Mouse (Mus musculus) cerebral cortex, adult 2 months (tissue): ENCODE data around the gene Pou2f3.

Experiments
- WGBS: fragments of 180-500 bp; shearing (Covaris S2); methylation state at CpG from one replicate; pipeline ENCODE4 v1.1.7; 2018; 5-methylcytosine and 5-hydroxymethylcytosine counted together

Gene Pou2f3

DNA sequence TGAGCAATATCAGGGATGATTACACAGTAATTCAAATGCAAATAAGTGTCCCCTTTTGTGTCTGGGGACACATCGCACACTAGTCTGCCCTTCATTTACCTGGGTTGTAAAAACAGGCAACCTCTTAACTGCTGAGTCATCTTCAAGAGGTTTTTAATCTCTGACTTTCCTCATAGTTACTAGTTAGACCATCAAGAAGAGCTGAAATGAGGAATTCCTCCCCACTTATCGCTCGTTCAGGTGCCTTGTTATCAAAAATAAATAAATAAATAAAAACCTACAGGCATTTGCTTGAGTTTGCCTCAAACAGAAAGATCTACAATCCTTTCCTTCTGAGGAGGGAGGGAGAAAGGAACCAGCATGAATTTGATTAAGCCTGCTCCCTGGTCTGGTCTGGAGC is 101.4 kb downstream of the Pou2f3 start:
- WGBS: 91% methylated on average over 3 of the region's 3 CpGs

DNA sequence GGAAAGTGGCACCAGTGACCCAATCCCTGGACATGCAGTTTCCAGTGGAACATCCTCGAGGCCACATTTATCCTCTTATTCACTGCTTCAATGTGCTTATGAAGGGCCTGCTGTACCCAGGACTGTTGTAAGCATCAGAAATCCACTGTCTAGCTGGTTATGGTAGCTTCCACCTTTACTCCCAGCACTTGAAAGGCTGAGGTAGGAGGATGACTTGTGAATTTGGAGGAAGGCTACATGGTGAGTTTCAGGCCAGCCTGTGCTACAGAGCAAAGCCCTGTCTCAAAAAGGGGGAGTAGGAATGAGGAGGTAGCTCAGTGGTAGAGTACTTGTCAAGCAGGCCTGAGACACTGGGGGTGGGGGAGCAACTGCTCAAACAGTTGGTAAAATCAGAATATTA is 102.1 kb downstream of the Pou2f3 start:
- WGBS: 63% methylated on average over 1 of the region's 1 CpGs

- WGBS: 13% methylated on average over 5 of the region's 5 CpGs
Observed at GRCm38 (mm10) chr9:43107555-43107954, 102.6 kb downstream of the Pou2f3 start.

DNA sequence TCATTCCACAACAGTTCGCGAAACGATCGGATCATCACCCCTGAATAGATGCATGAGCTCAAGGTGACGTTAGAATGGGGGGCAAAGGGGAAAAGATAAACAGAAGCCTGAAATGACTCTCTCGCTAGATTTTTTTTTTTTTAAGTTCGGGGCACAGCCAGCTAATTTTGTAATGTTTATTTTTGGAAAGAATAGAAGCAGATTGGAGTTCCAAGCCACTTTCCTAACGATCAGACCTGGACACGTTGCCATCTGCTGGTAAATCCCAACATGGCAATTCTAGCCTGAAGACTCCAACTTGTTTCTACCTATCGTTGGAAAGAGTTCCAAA is 103.0 kb downstream of the Pou2f3 start, which contains the start of gene Arhgef12:
Arhgef12 (minus strand) TSS at position 53 of the 331 bp plus-strand sequence.
- WGBS: 5% methylated on average over 10 of the region's 10 CpGs

- 2% methylated on average over 22 of the region's 22 CpGs for WGBS
Observed at GRCm38 (mm10) chr9:43106426-43107186, 103.6 kb downstream of the Pou2f3 start.

DNA sequence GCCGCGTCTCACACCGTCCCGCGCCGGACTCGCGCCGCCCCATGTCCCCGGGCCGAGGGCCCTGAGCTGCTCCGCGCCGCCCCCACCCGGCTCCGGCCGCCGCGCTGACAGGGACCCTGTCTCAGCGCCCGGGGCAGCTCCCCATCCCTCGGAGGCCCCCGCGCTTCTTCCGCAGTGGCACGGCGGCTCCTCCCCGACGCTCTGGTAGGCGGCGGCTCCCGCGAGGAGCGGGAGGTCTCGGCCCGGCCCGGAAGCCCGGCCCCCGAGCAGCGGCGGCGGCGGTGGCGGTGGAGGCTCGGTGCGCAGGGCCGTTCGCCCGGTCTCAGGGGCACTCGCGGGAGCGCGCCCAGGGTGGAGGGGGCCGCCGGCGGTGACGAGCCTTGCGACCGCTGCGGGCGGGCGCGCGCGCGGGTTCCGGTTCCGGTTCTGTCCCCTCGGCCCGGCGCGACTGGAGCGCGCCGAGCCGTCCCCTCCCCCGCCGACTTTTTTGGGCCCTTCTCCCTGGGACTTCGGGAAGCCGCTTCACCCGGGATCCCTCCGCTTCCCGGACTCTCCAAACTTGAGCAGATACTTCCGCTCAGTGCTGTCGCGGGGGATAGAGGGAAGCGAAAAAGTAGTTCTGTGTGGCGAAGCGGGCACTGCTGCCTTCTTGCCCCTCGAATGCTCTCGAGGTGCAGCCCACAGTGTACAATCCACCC is 104.4 kb downstream of the Pou2f3 start:
- under 1% methylated on average over 89 of the region's 91 CpGs for WGBS

- WGBS: 1% methylated on average over 38 of the region's 40 CpGs
Observed at GRCm38 (mm10) chr9:43104873-43105663, 105.1 kb downstream of the Pou2f3 start.

- 3% methylated on average over 4 of the region's 4 CpGs for WGBS
Observed at GRCm38 (mm10) chr9:43104526-43104872, 105.7 kb downstream of the Pou2f3 start.

GRCm38 (mm10) chr9:43103675-43104299 is 106.4 kb downstream of the Pou2f3 start:
- 18% methylated on average over 4 of the region's 4 CpGs for WGBS

- WGBS: 75% methylated on average over 2 of the region's 2 CpGs
Observed at GRCm38 (mm10) chr9:43102931-43103330, 107.2 kb downstream of the Pou2f3 start.

DNA sequence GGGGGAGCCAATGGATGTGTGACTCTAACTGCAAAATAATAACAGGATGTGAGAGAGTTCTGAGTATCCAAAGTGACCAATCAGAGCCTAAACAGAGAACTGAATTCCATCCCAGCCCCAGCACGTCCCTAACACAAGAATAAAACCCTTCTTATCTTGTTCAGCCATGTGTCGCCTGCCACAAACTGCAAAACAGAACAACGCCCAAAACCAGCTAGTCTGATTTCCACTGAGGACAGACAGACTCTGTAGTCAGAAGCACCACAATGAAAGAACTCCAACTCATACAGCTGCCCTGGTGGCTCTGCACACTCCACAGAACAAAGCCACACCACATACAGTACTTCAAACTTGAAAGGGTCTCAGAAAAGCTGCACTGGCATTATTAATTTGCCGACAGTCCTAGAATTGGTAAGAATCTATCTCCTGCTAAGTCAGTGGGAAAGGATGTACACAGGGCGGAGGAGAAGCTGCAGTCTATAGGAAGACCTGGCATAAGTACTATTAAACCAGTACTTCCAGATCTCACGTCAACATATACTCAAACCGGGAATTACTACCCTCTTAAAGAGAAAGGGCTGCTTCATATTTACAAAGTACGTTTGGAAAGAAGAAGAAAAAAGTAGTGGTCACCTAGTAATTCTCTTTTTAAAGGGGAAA is 108.1 kb downstream of the Pou2f3 start:
- WGBS: 41% methylated on average over 8 of the region's 8 CpGs

GRCm38 (mm10) chr9:43098922-43099321 is 111.2 kb downstream of the Pou2f3 start:
- WGBS: 48% methylated on average over 4 of the region's 4 CpGs

GRCm38 (mm10) chr9:43097801-43098557 is 112.2 kb downstream of the Pou2f3 start:
- 73% methylated on average over 3 of the region's 3 CpGs for WGBS

DNA sequence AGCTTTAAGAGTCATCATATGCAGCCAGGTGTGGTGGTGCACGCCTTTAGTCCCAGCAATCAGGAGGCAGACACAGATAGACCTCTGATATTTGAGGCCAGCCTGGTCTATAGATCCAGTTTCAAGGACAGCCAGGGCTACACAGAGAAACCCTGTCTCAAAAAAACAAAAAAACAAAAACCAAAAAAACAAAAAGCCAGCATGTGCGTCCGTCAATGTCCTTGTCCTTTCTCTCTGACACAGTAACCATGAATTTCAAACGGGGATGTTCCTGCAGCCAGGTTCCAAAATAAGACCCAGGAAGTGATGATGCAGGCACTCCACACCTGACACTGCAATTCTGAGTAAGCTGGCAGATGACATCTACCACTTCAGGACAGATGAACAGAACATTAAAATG is 115.3 kb downstream of the Pou2f3 start:
- 73% methylated on average over 4 of the region's 4 CpGs for WGBS

- WGBS: 29% methylated on average over 3 of the region's 3 CpGs
Observed at GRCm38 (mm10) chr9:43093803-43094202, 116.4 kb downstream of the Pou2f3 start.

- WGBS: 86% methylated on average over 1 of the region's 1 CpGs
Observed at GRCm38 (mm10) chr9:43085686-43086285, 124.4 kb downstream of the Pou2f3 start.

DNA sequence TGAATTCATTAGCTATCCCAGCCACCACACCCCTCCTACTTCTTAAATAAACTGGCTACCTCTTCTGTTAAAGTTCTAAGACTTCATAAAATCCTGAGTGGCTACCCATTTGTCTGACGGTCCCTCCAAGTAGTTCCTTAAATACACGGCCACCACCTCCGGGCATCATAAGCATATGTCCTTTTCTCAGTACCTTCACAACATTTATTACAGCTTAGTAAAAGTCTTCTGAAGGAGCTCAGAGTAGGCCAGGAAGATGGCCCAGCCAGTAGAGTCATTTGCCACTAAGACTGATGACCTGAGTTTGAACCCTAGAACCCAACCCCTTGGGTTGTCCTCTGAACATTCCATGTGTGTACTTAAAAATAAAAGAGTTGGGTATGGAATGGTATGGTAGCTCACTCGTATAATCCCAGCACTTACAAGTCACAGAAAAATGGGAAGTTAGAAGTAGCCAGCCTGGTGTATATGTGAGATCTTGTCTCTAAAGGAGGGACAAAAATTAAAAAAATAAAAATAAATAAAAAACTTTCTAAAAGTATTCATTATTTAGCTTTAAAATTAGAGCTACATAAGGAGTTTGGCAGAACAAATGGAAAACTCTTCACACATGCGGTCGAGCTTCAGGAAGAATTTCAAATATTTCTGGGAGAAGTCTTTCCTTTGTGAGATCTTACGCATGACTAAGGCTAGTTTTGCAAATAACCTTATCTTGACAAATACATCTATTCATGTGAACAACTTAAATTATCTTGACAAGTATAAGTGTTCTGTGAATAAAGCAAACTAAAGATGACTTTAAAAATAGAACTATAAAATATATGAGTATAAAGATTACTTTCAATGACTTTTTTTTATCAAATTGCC is 125.4 kb downstream of the Pou2f3 start:
- WGBS: 68% methylated on average over 7 of the region's 7 CpGs

GRCm38 (mm10) chr9:43083441-43084055 is 126.6 kb downstream of the Pou2f3 start:
- 43% methylated on average over 7 of the region's 7 CpGs for WGBS

GRCm38 (mm10) chr9:43078711-43079110 is 131.5 kb downstream of the Pou2f3 start:
- WGBS: 95% methylated on average over 3 of the region's 3 CpGs
